Mouse (Mus musculus): ENCODE measurements at regions not wholly inside any gene's neighbourhood (a gene's known extent, or its start where the extent isn't known, plus 50 kb on each side); places are given as distances from the start of the nearest gene placed in this dataset.

DNA sequence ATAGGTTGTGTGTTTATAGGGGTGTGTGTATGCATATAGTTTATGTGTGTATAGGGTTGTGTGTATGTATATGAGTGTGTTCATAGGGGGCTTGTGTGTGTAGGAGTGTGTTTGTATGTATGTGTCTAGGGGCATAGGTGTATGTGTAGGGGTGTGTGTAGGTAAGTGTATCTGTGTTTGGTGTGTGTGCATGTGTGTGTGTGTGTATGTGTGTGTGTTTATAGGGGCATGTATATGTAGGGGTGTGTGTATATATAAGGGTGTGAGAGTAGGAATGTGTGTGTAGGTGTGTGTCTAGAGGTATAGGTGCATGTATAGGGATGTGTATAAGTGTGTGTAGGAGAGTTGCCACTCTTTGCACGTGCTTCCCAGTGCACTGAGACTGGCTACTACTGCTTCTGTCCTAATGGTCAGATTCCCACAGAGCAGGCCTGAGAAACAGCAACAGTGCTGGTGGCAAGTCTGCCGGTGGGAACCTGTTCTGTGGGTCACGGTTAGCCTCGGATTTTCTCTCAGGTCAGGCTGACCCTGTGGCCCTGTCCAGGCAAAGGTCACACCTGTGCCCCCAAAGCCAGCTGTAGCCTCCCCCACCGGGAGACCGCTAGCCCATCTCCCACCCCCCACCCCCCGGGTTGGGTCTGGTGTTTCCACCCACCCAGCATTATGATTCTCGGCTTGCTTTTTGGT, 90.5 kb upstream of the Itga6 start:
- Histone ChIP-seq H3K36me3 (ENCODE audit: control insufficient read depth, insufficient read depth, low read length) (no peaks in the 10 kb centered on the region), H3K4me3 (ENCODE audit: extremely low read depth, insufficient read depth, insufficient read length) (no peak overlapping the region), H3K4me1 (ENCODE audit: control insufficient read depth, insufficient read depth, insufficient read length) (no peaks in the 10 kb centered on the region; the same call in 1 of the 2 replicates), H3K27me3 (ENCODE audit: control insufficient read depth, insufficient read depth, low read length) (0 out of 2 replicates have a peak, but pooled peaks cover 2% of the 10 kb centered on the region), H3K27ac (ENCODE audit: insufficient read depth, low read length) (no peak overlapping the region)
- 62% methylated on average over 8 of the region's 8 CpGs for WGBS
- DNase-seq (ENCODE audit: low read depth in 1 of 2, low spot score in 2 of 2): no peak
- TF ChIP-seq CTCF (IDR thresholded peaks at IDR 0.05; ENCODE audit: extremely low read depth, insufficient read depth, insufficient read length, insufficient replicate concordance) (no peak), POLR2A (IDR thresholded peaks at IDR 0.05; ENCODE audit: low read depth, low read length) (no peak)

DNA sequence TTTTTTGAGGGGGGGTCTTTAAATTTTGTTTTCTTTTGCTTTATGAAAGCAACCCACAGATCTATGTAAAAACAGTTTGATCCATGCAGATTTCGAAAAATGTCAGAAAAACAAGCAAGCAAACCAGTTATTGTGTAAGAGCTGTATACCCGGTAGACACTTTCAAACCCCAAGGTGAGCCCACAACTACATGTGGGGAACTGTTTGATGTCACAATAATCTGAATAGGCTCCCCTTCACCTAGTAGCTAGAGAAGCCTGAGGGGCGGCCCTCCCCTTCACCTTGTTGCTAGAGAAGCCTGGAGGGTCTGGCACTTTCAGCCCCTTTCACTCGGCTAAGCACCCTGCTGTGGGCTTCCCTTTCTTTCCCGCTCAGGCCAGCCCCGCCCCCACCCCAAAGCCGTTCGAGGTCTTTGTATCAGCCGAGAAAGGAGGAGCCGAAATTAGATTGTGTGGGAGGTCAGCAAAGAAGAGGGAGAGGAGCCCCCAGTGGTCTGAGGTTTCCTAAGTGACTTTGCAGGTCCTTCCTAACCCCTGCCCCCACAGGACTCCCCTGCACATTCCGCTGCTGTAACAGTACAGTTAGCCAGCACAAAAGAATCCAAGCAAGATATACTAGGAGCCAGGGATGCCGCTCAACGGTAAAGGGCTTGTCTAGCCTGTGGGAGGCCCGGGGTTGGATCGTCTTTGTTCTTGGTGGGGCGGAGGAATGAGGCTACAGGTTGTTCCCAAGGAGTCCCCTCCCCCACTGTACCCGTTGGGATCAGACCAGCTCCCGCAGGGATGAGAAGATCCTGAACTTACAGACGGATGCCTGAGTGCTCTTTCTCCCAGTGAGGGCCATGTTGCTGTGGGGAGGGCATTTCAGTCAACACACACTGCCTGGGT, 89.7 kb upstream of the Itga6 start:
- H3K4me1 ChIP-seq (ENCODE audit: control insufficient read depth, insufficient read depth, insufficient read length): no peaks in the 10 kb centered on the region; the same call in 1 of the 2 replicates
- H3K4me3 ChIP-seq (ENCODE audit: extremely low read depth, insufficient read depth, insufficient read length): no peak overlapping the region
- 11% methylated on average over 19 of the region's 19 CpGs for WGBS
- H3K36me3 ChIP-seq (ENCODE audit: control insufficient read depth, insufficient read depth, low read length): no peaks in the 10 kb centered on the region
- TF ChIP-seq CTCF (IDR thresholded peaks at IDR 0.05; ENCODE audit: extremely low read depth, insufficient read depth, insufficient read length, insufficient replicate concordance): no peak
- no peak for TF ChIP-seq POLR2A (IDR thresholded peaks at IDR 0.05; ENCODE audit: low read depth, low read length)
- DNase-seq (ENCODE audit: low read depth in 1 of 2, low spot score in 2 of 2): no peak
- H3K27me3 ChIP-seq (ENCODE audit: control insufficient read depth, insufficient read depth, low read length): 0 out of 2 replicates have a peak, but pooled peaks cover 2% of the 10 kb centered on the region
- no peak overlapping the region for H3K27ac ChIP-seq (ENCODE audit: insufficient read depth, low read length)

DNA sequence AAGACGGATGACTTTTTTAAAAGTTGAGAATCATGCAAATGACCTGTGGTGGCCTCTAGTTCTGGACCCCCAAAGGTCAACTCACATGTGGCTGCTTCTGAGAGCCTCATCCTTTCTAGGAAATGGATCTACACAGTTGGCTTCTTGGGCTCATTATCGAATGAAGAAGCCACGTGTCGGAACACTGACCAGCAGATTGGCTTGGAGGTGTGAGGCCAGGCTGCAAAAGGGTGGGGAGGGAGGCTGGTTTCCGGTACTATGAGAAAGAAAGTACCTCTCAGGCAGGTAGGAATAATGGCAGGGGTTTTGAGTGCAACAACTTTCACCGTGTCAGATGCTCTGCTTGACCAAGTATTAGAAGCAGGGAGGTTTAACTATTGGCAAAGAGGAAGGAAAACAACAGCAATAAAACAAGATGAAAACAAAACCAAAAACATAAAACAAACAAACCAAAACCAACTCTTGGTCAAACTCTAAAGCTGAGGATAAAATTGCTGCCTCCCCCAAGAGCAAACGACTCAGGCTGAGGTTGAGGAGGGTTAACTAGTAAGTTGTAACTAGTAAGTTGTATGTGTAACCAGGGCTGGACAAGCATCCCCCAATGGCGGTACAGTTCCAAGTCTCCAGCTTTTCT, 88.7 kb upstream of the Itga6 start:
- no peak overlapping the region for H3K4me3 ChIP-seq (ENCODE audit: extremely low read depth, insufficient read depth, insufficient read length)
- WGBS: 57% methylated on average over 8 of the region's 8 CpGs
- no peak for DNase-seq (ENCODE audit: low read depth in 1 of 2, low spot score in 2 of 2)
- no peak overlapping the region for H3K27ac ChIP-seq (ENCODE audit: insufficient read depth, low read length)
- 0 out of 2 replicates have a peak, but pooled peaks cover 2% of the 10 kb centered on the region for H3K27me3 ChIP-seq (ENCODE audit: control insufficient read depth, insufficient read depth, low read length)
- TF ChIP-seq POLR2A (IDR thresholded peaks at IDR 0.05; ENCODE audit: low read depth, low read length) (no peak), CTCF (IDR thresholded peaks at IDR 0.05; ENCODE audit: extremely low read depth, insufficient read depth, insufficient read length, insufficient replicate concordance) (no peak)
- no peaks in the 10 kb centered on the region; the same call in 1 of the 2 replicates for H3K4me1 ChIP-seq (ENCODE audit: control insufficient read depth, insufficient read depth, insufficient read length)
- no peaks in the 10 kb centered on the region for H3K36me3 ChIP-seq (ENCODE audit: control insufficient read depth, insufficient read depth, low read length)

DNA sequence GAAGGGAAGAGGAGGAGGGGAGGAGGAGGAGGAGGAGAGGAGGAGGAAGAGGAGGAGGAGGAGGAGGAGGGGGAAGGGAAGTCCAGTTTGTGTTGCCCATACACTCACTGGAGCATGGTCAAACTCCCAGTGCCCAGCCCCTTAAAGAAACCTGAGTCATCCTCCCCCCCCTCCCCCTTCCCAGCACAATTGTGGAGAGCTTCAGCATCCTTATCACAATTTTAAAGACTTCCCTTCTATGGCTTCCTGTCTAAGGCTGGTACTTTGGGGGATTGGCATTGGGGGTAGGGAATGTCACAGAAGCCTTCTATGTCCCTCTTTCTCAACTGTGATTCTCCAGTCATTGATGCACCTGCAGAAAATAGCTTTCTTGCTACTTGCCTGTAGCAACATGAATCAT, 84.0 kb upstream of the Itga6 start:
- H3K36me3 ChIP-seq (ENCODE audit: control insufficient read depth, insufficient read depth, low read length): no peaks in the 10 kb centered on the region
- H3K4me1 ChIP-seq (ENCODE audit: control insufficient read depth, insufficient read depth, insufficient read length): peaks cover 2% of the 10 kb centered on the region; the same call in 1 of the 2 replicates
- TF ChIP-seq CTCF (IDR thresholded peaks at IDR 0.05; ENCODE audit: extremely low read depth, insufficient read depth, insufficient read length, insufficient replicate concordance) (no peak), POLR2A (IDR thresholded peaks at IDR 0.05; ENCODE audit: low read depth, low read length) (no peak)
- DNase-seq (ENCODE audit: low read depth in 1 of 2, low spot score in 2 of 2): no peak
- 0 out of 2 replicates have a peak, but pooled peaks cover 2% of the 10 kb centered on the region for H3K27me3 ChIP-seq (ENCODE audit: control insufficient read depth, insufficient read depth, low read length)
- H3K4me3 ChIP-seq (ENCODE audit: extremely low read depth, insufficient read depth, insufficient read length): no peak overlapping the region
- no peak overlapping the region for H3K27ac ChIP-seq (ENCODE audit: insufficient read depth, low read length)

DNA sequence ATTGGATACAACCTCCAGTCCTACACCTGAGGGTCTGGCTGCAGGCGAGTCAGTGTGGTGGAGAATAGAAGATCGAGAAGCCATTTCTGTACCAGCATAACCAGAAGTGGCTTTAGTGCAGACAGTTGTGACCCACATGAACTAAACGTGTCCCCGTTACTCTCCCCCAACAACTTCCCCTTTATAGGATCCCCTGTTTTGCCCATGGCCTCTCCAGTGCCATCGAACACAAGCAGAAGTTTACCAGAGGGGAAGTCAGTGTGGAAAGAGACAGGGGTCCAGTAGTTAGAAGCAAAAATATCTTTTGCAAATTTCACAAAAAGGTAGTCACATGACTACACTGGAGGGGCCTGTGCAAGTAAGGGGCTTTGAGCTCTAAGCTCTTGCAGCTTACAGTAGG, 83.4 kb upstream of the Itga6 start:
- DNase-seq (ENCODE audit: low read depth in 1 of 2, low spot score in 2 of 2): no peak
- Histone ChIP-seq H3K4me3 (ENCODE audit: extremely low read depth, insufficient read depth, insufficient read length) (no peak overlapping the region), H3K4me1 (ENCODE audit: control insufficient read depth, insufficient read depth, insufficient read length) (peaks cover 2% of the 10 kb centered on the region; the same call in 1 of the 2 replicates), H3K27ac (ENCODE audit: insufficient read depth, low read length) (no peak overlapping the region), H3K36me3 (ENCODE audit: control insufficient read depth, insufficient read depth, low read length) (no peaks in the 10 kb centered on the region), H3K27me3 (ENCODE audit: control insufficient read depth, insufficient read depth, low read length) (no peaks in the 10 kb centered on the region)
- TF ChIP-seq POLR2A (IDR thresholded peaks at IDR 0.05; ENCODE audit: low read depth, low read length) (no peak), CTCF (IDR thresholded peaks at IDR 0.05; ENCODE audit: extremely low read depth, insufficient read depth, insufficient read length, insufficient replicate concordance) (no peak)
- 30% methylated on average over 5 of the region's 5 CpGs for WGBS

DNA sequence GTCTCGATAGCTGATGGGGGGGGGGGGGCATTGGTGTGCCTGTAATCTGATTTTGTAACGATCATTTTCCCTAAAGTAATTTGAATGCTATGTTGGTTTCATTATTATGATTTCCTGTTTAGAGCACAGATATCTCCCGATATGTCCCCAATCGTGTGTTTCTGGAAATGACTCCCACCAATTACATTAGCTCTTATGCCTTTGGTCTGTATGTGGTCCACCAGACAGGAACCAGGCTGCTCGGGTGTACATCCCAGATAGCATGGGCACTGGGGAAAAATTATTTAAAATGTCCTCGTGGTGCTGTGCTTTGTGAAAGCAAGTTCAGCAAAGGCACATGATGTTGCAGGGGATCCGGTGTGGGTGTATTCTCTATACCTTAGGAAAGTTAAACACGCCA, 82.0 kb upstream of the Itga6 start:
- DNase-seq (ENCODE audit: low read depth in 1 of 2, low spot score in 2 of 2): no peak
- Histone ChIP-seq H3K36me3 (ENCODE audit: control insufficient read depth, insufficient read depth, low read length) (no peaks in the 10 kb centered on the region), H3K27ac (ENCODE audit: insufficient read depth, low read length) (no peak overlapping the region), H3K4me3 (ENCODE audit: extremely low read depth, insufficient read depth, insufficient read length) (no peak overlapping the region), H3K4me1 (ENCODE audit: control insufficient read depth, insufficient read depth, insufficient read length) (peaks cover 2% of the 10 kb centered on the region; the same call in 1 of the 2 replicates), H3K27me3 (ENCODE audit: control insufficient read depth, insufficient read depth, low read length) (no peaks in the 10 kb centered on the region)
- 41% methylated on average over 8 of the region's 8 CpGs for WGBS
- TF ChIP-seq POLR2A (IDR thresholded peaks at IDR 0.05; ENCODE audit: low read depth, low read length) (no peak), CTCF (IDR thresholded peaks at IDR 0.05; ENCODE audit: extremely low read depth, insufficient read depth, insufficient read length, insufficient replicate concordance) (no peak)

Data from spleen, adult 2 months (tissue).